ENCODE assay signal across 8 mouse cellular contexts in the genomic region with DNA sequence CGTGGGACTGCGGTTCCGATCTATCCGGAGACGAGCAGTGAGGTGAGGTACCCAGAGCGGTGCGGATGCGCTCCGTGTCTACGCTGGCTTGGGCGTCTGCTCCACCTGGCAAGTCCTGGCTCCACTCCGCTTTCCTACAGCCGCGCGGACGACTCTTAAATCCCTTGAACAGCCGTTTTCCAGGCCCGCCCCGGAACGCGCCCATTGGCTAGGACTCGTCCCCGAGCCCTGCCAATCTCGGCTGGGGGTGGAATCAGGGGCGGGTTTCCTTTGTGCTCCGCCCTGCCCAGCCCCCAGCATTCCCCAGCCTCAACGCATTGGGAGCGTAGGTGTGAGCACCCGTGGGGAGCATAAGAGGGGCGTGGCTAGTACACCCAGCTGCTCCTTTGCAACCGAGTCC. TPM values are rescaled to one million over a fixed set of nuclear protein-coding genes. Genes with fewer than 3 reads are reported as not detected.
DNase-seq lines count a peak whose midpoint lies in the region; ATAC-seq lines count a peak whose summit lies in the region.

Gene Fam84a (minus strand): TSS at position 134 of the 400 bp plus-strand sequence.

- under 1% methylated on average over 31 of the region's 31 CpGs for whole genome bisulfite sequencing in hindbrain, embryonic 15.5 days

- H3K4me2 ChIP-seq in hindbrain, embryonic 15.5 days: peak within 1 kb of the TSS; percentile 85

- H3K27ac ChIP-seq in hindbrain, embryonic 15.5 days (replicated peaks): peak within 1 kb of the TSS; percentile 80

- no peaks in the 10 kb centered on the region for H3K27me3 ChIP-seq in hindbrain, embryonic 15.5 days

- peak within 1 kb of the TSS; percentile 64 for H3K4me3 ChIP-seq in hindbrain, embryonic 15.5 days

- peak; percentile 88 to 97 for DNase-seq in adrenal gland, adult (ENCODE audit: inconsistent age in 2 of 2, low spot score in 1 of 2)
- DNase-seq in cerebellum, postnatal 36 days: peak; percentile 89 to 92
- peak; percentile 18 for DNase-seq in gastrocnemius, adult 18-20 months (ENCODE audit: low spot score)
- DNase-seq in layer of hippocampus, postnatal 36 days: peak; percentile 94 to 97
- DNase-seq in lung, postnatal 10 days: peak; percentile 90
- peak; percentile 97 for DNase-seq in right cerebral cortex, adult 18-20 months
- no peak for DNase-seq in c-Kit-positive CD71-positive TER-119-positive erythroid progenitor cells, embryonic 14.5 days (ENCODE audit: low spot score)

- H3K4me1 ChIP-seq in hindbrain, embryonic 15.5 days (replicated peaks): peaks cover 29% of the 10 kb centered on the region

- peak; percentile 98 for ATAC-seq in hindbrain, embryonic 15.5 days (ENCODE audit: low FRiP score, low read depth)

- H3K9ac ChIP-seq in hindbrain, embryonic 15.5 days: peak within 1 kb of the TSS; percentile 79

- no peaks in the 10 kb centered on the region for H3K36me3 ChIP-seq in hindbrain, embryonic 15.5 days

- no peaks in the 10 kb centered on the region for H3K9me3 ChIP-seq in hindbrain, embryonic 15.5 days

RNA-seq across cellular contexts. Expression of gene Fam84a, which starts in this region (rescaled TPM):
- total RNA-seq in gastrocnemius, adult 18-20 months (2021): under 1 TPM; 0.05 to 0.07 TPM
- polyA plus RNA-seq in hindbrain, embryonic 15.5 days (2015; fragmentation: Nextera tagmentation; extraction: Ambion mirVana): 69.2 and 87.8 TPM in 2 replicates
- 10 to 100 TPM; 83.4 to 98.9 TPM for total RNA-seq in layer of hippocampus, postnatal 36 days (2021)

Comparison
In these comparisons a context has a peak if more than half of its experiments do, and no peak if none do; other contexts are left out.
1. RNA of gene Fam84a (total RNA-seq): 83.4 to 98.9 TPM in layer of hippocampus, postnatal 36 days; 0.05 to 0.07 TPM in gastrocnemius, adult 18-20 months; every median in the first group is over 10 times any median in the second.
2. Peak in DNase-seq in gastrocnemius, adult 18-20 months; RNA of the gene not detected or under 1 TPM.